Mouse (Mus musculus): ENCODE measurements around the gene Xpo1. TPM values are rescaled to one million over a fixed set of nuclear protein-coding genes. Genes with fewer than 3 reads are reported as not detected.

Gene Xpo1
- total and polyA plus RNA-seq, 3 experiments: 140 to 295 (median 246) TPM

- no peak for TF ChIP-seq ZMIZ1 (IDR thresholded peaks at IDR 0.05; ENCODE audit: low read depth, low read length)
- TF ChIP-seq ZC3H11A (IDR thresholded peaks at IDR 0.05; ENCODE audit: low read depth, low read length): no peak
- no peak for TF ChIP-seq MYC (IDR thresholded peaks at IDR 0.05; ENCODE audit: low read depth, low read length)
- TF ChIP-seq JUND (conservative IDR thresholded peaks at IDR 0.05; ENCODE audit: low read depth, low read length): peak; percentile 35; the same call in 1 of the 2 replicates
- no peak for TF ChIP-seq KAT2A (IDR thresholded peaks at IDR 0.05; ENCODE audit: insufficient replicate concordance, low read length)
- TF ChIP-seq MXI1 (IDR thresholded peaks at IDR 0.05; ENCODE audit: low read depth, low read length): no peak
- no peak for TF ChIP-seq ETS1 (conservative IDR thresholded peaks at IDR 0.05; ENCODE audit: low read depth, low read length)
- TF ChIP-seq EP300 (IDR thresholded peaks at IDR 0.05; ENCODE audit: low read length): peak; percentile 75
These were observed 79.3 kb downstream of the Xpo1 start (continued) for GRCm38 (mm10) chr11:23335160-23335559.

Other genes starting within 250 kb of the Xpo1 start
- gene Fam161a, start 248.5 kb upstream of the Xpo1 start, total RNA-seq (2012; rRNA removed): 1.5 and 2.0 TPM in 2 replicates
- 0.69 and 1.4 TPM in 2 replicates for gene Fam161a, start 248.5 kb upstream of the Xpo1 start, total RNA-seq (2014; rRNA removed)
- 1.3 and 2.0 TPM in 2 replicates for gene Fam161a, start 248.5 kb upstream of the Xpo1 start, polyA plus RNA-seq (2012; ENCODE audit: insufficient read length, low read depth)
- gene Usp34, start 50.9 kb downstream of the Xpo1 start, total RNA-seq (2012; rRNA removed): 45.4 and 47.5 TPM in 2 replicates
- gene Usp34, start 50.9 kb downstream of the Xpo1 start, total RNA-seq (2014; rRNA removed): 87.2 and 92.5 TPM in 2 replicates
- 57.4 and 65.4 TPM in 2 replicates for gene Usp34, start 50.9 kb downstream of the Xpo1 start, polyA plus RNA-seq (2012; ENCODE audit: insufficient read length, low read depth)
- 51.0 and 69.5 TPM in 2 replicates for gene Ahsa2, start 242.0 kb downstream of the Xpo1 start, total RNA-seq (2012; rRNA removed)
- gene Ahsa2, start 242.0 kb downstream of the Xpo1 start, total RNA-seq (2014; rRNA removed): 58.9 and 66.4 TPM in 2 replicates
- gene Ahsa2, start 242.0 kb downstream of the Xpo1 start, polyA plus RNA-seq (2012; ENCODE audit: insufficient read length, low read depth): 69.4 and 105 TPM in 2 replicates

Measured in CH12.LX (cell line).